ENCODE assay signal across 20 mouse cellular contexts in genomic region chr4:88697108-88697507, GRCm38 (mm10). TPM values are rescaled to one million over a fixed set of nuclear protein-coding genes. Genes with fewer than 3 reads are reported as not detected.
"Had no signal": no experiment of that assay in that cellular context is flagged by ENCODE, and none has a peak within 500 bp of the region (broad histone marks: within the 10 kb centered on the region; RNA-seq: fewer than 3 reads in every experiment).

No protein-coding gene starts in this region.

- H3K27me3 ChIP-seq: hindbrain, embryonic 12.5 days; limb, embryonic 15.5 days had no signal

- H3K4me2 ChIP-seq: heart, embryonic 12.5 days; hindbrain, embryonic 12.5 days; hindbrain, embryonic 14.5 days; limb, embryonic 12.5 days; limb, embryonic 15.5 days; liver, embryonic 12.5 days had no signal

- H3K27ac ChIP-seq: gastrocnemius, adult 2 months; heart, embryonic 10.5 days; hindbrain, embryonic 10.5 days; hindbrain, embryonic 12.5 days; hindbrain, embryonic 14.5 days; limb, embryonic 12.5 days; limb, embryonic 15.5 days; liver, embryonic 12.5 days; liver, embryonic 14.5 days had no signal

- H3K36me3 ChIP-seq: heart, embryonic 10.5 days; heart, embryonic 12.5 days; hindbrain, embryonic 10.5 days; hindbrain, embryonic 12.5 days; limb, embryonic 12.5 days; limb, embryonic 15.5 days; liver, embryonic 12.5 days had no signal

- H3K9me3 ChIP-seq: heart, embryonic 10.5 days; heart, embryonic 12.5 days; hindbrain, embryonic 10.5 days; hindbrain, embryonic 12.5 days; limb, embryonic 12.5 days; limb, embryonic 15.5 days; liver, embryonic 12.5 days had no signal

- H3K9ac ChIP-seq: heart, embryonic 12.5 days; hindbrain, embryonic 12.5 days; hindbrain, embryonic 14.5 days; limb, embryonic 12.5 days; limb, embryonic 15.5 days; liver, embryonic 12.5 days; liver, embryonic 14.5 days had no signal

- H3K4me3 ChIP-seq: gastrocnemius, adult 2 months; heart, embryonic 10.5 days; heart, embryonic 12.5 days; hindbrain, embryonic 10.5 days; hindbrain, embryonic 12.5 days; limb, embryonic 12.5 days; limb, embryonic 15.5 days; liver, embryonic 12.5 days had no signal

- ATAC-seq: liver, embryonic 12.5 days had no signal

- H3K4me1 ChIP-seq: heart, embryonic 10.5 days; heart, embryonic 12.5 days; hindbrain, embryonic 10.5 days; hindbrain, embryonic 12.5 days; limb, embryonic 12.5 days; limb, embryonic 15.5 days; liver, embryonic 12.5 days had no signal

RNA-seq across cellular contexts. Expression of gene Ifnab, which starts 5.9 kb away (rescaled TPM):
- polyA plus RNA-seq: frontal cortex, adult 2 months; heart, embryonic 10.5 days; heart, embryonic 12.5 days; heart, embryonic 14.5 days; heart, embryonic 16.5 days; hindbrain, embryonic 10.5 days; hindbrain, embryonic 12.5 days; hindbrain, embryonic 14.5 days; hindbrain, embryonic 16.5 days; inflammation-experienced regulatory T-cells, adult 6 months; intestine, embryonic 16.5 days; kidney, embryonic 14.5 days; kidney, embryonic 16.5 days; large intestine, adult 2 months; limb, embryonic 12.5 days; limb, embryonic 15.5 days; liver, adult 2 months; liver, embryonic 12.5 days; liver, embryonic 14.5 days had no signal

RNA-seq across cellular contexts. Expression of gene Ifna2, which starts 13.4 kb away (rescaled TPM):
- polyA plus RNA-seq: frontal cortex, adult 2 months; heart, embryonic 10.5 days; heart, embryonic 12.5 days; heart, embryonic 14.5 days; heart, embryonic 16.5 days; hindbrain, embryonic 10.5 days; hindbrain, embryonic 12.5 days; hindbrain, embryonic 14.5 days; hindbrain, embryonic 16.5 days; inflammation-experienced regulatory T-cells, adult 6 months; intestine, embryonic 16.5 days; kidney, embryonic 14.5 days; kidney, embryonic 16.5 days; large intestine, adult 2 months; limb, embryonic 12.5 days; limb, embryonic 15.5 days; liver, adult 2 months; liver, embryonic 12.5 days; liver, embryonic 14.5 days had no signal

RNA-seq across cellular contexts. Expression of gene Ifna16, which starts 20.4 kb away (rescaled TPM):
- polyA plus RNA-seq: frontal cortex, adult 2 months; heart, embryonic 10.5 days; heart, embryonic 12.5 days; heart, embryonic 14.5 days; heart, embryonic 16.5 days; hindbrain, embryonic 10.5 days; hindbrain, embryonic 12.5 days; hindbrain, embryonic 14.5 days; hindbrain, embryonic 16.5 days; inflammation-experienced regulatory T-cells, adult 6 months; intestine, embryonic 16.5 days; kidney, embryonic 14.5 days; kidney, embryonic 16.5 days; large intestine, adult 2 months; limb, embryonic 12.5 days; limb, embryonic 15.5 days; liver, adult 2 months; liver, embryonic 12.5 days; liver, embryonic 14.5 days had no signal

RNA-seq across cellular contexts. Expression of gene Gm26566, which starts 24.5 kb away (rescaled TPM):
- polyA plus RNA-seq: inflammation-experienced regulatory T-cells, adult 6 months; liver, adult 2 months had no signal
